Mouse (Mus musculus): ENCODE results near the gene Vdac1. TPM values are rescaled to one million over a fixed set of nuclear protein-coding genes. Genes with fewer than 3 reads are reported as not detected.

Vdac1 gene
- polyA plus RNA-seq, 1 experiment, result 296 TPM

GRCm38 (mm10) chr11:52344991-52345777 is 15.5 kb upstream of the Vdac1 start:
- H3K36me3 ChIP-seq (ENCODE audit: control insufficient read depth, insufficient read depth), result no peaks in the 10 kb centered on the region
- TF ChIP-seq CEBPB (IDR thresholded peaks at IDR 0.05; ENCODE audit: low read depth) (no peak), FOSL1 (IDR thresholded peaks at IDR 0.05; ENCODE audit: insufficient read depth, low read length, poor library complexity, severe bottlenecking) (no peak), USF1 (IDR thresholded peaks at IDR 0.05; ENCODE audit: low read depth) (no peak), MYOD1 (IDR thresholded peaks at IDR 0.05; ENCODE audit: control insufficient read depth, insufficient read length, low read depth) (no peak), CTCF (IDR thresholded peaks at IDR 0.05; ENCODE audit: control insufficient read depth, insufficient read depth, insufficient read length) (no peak), MAX (IDR thresholded peaks at IDR 0.05) (no peak), MYOG (IDR thresholded peaks at IDR 0.05; ENCODE audit: control insufficient read depth, extremely low read depth, insufficient read length) (no peak)
- no peaks in the 10 kb centered on the region for H3K79me3 ChIP-seq (ENCODE audit: low read depth)
- no peaks in the 10 kb centered on the region for H3K27me3 ChIP-seq (ENCODE audit: control insufficient read depth, insufficient read depth, insufficient read length)
- H3ac ChIP-seq (ENCODE audit: control insufficient read depth, insufficient read length, low read depth), result no peak overlapping the region
- H3K4me3 ChIP-seq (ENCODE audit: insufficient read depth, poor library complexity, severe bottlenecking), result no peak overlapping the region
- no peaks in the 10 kb centered on the region for H3K79me2 ChIP-seq (ENCODE audit: control insufficient read depth, insufficient read depth)

- Histone ChIP-seq H3K36me3 (ENCODE audit: control insufficient read depth, insufficient read depth) (no peaks in the 10 kb centered on the region), H3K4me3 (ENCODE audit: insufficient read depth, poor library complexity, severe bottlenecking) (no peak overlapping the region), H3ac (ENCODE audit: control insufficient read depth, insufficient read length, low read depth) (no peak overlapping the region), H3K79me3 (ENCODE audit: low read depth) (no peaks in the 10 kb centered on the region), H3K27me3 (ENCODE audit: control insufficient read depth, insufficient read depth, insufficient read length) (no peaks in the 10 kb centered on the region), H3K79me2 (ENCODE audit: control insufficient read depth, insufficient read depth) (no peaks in the 10 kb centered on the region)
- TF ChIP-seq CTCF (IDR thresholded peaks at IDR 0.05; ENCODE audit: control insufficient read depth, insufficient read depth, insufficient read length) (peak; percentile 85), FOSL1 (IDR thresholded peaks at IDR 0.05; ENCODE audit: insufficient read depth, low read length, poor library complexity, severe bottlenecking) (no peak)
These were observed 14.6 kb upstream of the Vdac1 start for GRCm38 (mm10) chr11:52345939-52346634.

GRCm38 (mm10) chr11:52346635-52347005 is 14.0 kb upstream of the Vdac1 start:
- TF ChIP-seq USF1 (IDR thresholded peaks at IDR 0.05; ENCODE audit: low read depth) (no peak), FOSL1 (IDR thresholded peaks at IDR 0.05; ENCODE audit: insufficient read depth, low read length, poor library complexity, severe bottlenecking) (no peak), CEBPB (IDR thresholded peaks at IDR 0.05; ENCODE audit: low read depth) (no peak), CTCF (IDR thresholded peaks at IDR 0.05; ENCODE audit: control insufficient read depth, insufficient read depth, insufficient read length) (no peak), MAX (IDR thresholded peaks at IDR 0.05) (no peak), MYOG (IDR thresholded peaks at IDR 0.05; ENCODE audit: control insufficient read depth, extremely low read depth, insufficient read length) (no peak), MYOD1 (IDR thresholded peaks at IDR 0.05; ENCODE audit: control insufficient read depth, insufficient read length, low read depth) (no peak)
- H3K79me3 ChIP-seq (ENCODE audit: low read depth), result no peaks in the 10 kb centered on the region
- no peaks in the 10 kb centered on the region for H3K79me2 ChIP-seq (ENCODE audit: control insufficient read depth, insufficient read depth)
- H3K27me3 ChIP-seq (ENCODE audit: control insufficient read depth, insufficient read depth, insufficient read length), result no peaks in the 10 kb centered on the region
- H3K4me3 ChIP-seq (ENCODE audit: insufficient read depth, poor library complexity, severe bottlenecking), result no peak overlapping the region
- H3ac ChIP-seq (ENCODE audit: control insufficient read depth, insufficient read length, low read depth), result no peak overlapping the region
- H3K36me3 ChIP-seq (ENCODE audit: control insufficient read depth, insufficient read depth), result no peaks in the 10 kb centered on the region

GRCm38 (mm10) chr11:52348156-52348555 is 12.5 kb upstream of the Vdac1 start:
- Histone ChIP-seq H3K4me3 (ENCODE audit: insufficient read depth, poor library complexity, severe bottlenecking) (no peak overlapping the region), H3K79me2 (ENCODE audit: control insufficient read depth, insufficient read depth) (no peaks in the 10 kb centered on the region), H3ac (ENCODE audit: control insufficient read depth, insufficient read length, low read depth) (no peak overlapping the region), H3K27me3 (ENCODE audit: control insufficient read depth, insufficient read depth, insufficient read length) (no peaks in the 10 kb centered on the region), H3K79me3 (ENCODE audit: low read depth) (no peaks in the 10 kb centered on the region), H3K36me3 (ENCODE audit: control insufficient read depth, insufficient read depth) (no peaks in the 10 kb centered on the region)
- TF ChIP-seq MAX (IDR thresholded peaks at IDR 0.05), result no peak
- TF ChIP-seq USF1 (IDR thresholded peaks at IDR 0.05; ENCODE audit: low read depth), result no peak
- TF ChIP-seq MYOG (IDR thresholded peaks at IDR 0.05; ENCODE audit: control insufficient read depth, extremely low read depth, insufficient read length), result no peak
- no peak for TF ChIP-seq MYOD1 (IDR thresholded peaks at IDR 0.05; ENCODE audit: control insufficient read depth, insufficient read length, low read depth)
- TF ChIP-seq CEBPB (IDR thresholded peaks at IDR 0.05; ENCODE audit: low read depth), result no peak
- no peak for TF ChIP-seq CTCF (IDR thresholded peaks at IDR 0.05; ENCODE audit: control insufficient read depth, insufficient read depth, insufficient read length)
- TF ChIP-seq FOSL1 (IDR thresholded peaks at IDR 0.05; ENCODE audit: insufficient read depth, low read length, poor library complexity, severe bottlenecking), result no peak

GRCm38 (mm10) chr11:52348724-52349123 is 11.9 kb upstream of the Vdac1 start:
- H3K79me2 ChIP-seq (ENCODE audit: control insufficient read depth, insufficient read depth), result no peaks in the 10 kb centered on the region
- no peaks in the 10 kb centered on the region for H3K36me3 ChIP-seq (ENCODE audit: control insufficient read depth, insufficient read depth)
- no peak overlapping the region for H3K4me3 ChIP-seq (ENCODE audit: insufficient read depth, poor library complexity, severe bottlenecking)
- H3ac ChIP-seq (ENCODE audit: control insufficient read depth, insufficient read length, low read depth), result no peak overlapping the region
- TF ChIP-seq CTCF (IDR thresholded peaks at IDR 0.05; ENCODE audit: control insufficient read depth, insufficient read depth, insufficient read length) (no peak), CEBPB (IDR thresholded peaks at IDR 0.05; ENCODE audit: low read depth) (no peak), FOSL1 (IDR thresholded peaks at IDR 0.05; ENCODE audit: insufficient read depth, low read length, poor library complexity, severe bottlenecking) (no peak), USF1 (IDR thresholded peaks at IDR 0.05; ENCODE audit: low read depth) (no peak), MYOD1 (IDR thresholded peaks at IDR 0.05; ENCODE audit: control insufficient read depth, insufficient read length, low read depth) (no peak), MYOG (IDR thresholded peaks at IDR 0.05; ENCODE audit: control insufficient read depth, extremely low read depth, insufficient read length) (no peak), MAX (IDR thresholded peaks at IDR 0.05) (no peak)
- H3K79me3 ChIP-seq (ENCODE audit: low read depth), result no peaks in the 10 kb centered on the region
- no peaks in the 10 kb centered on the region for H3K27me3 ChIP-seq (ENCODE audit: control insufficient read depth, insufficient read depth, insufficient read length)
